Mouse (Mus musculus): ENCODE data around the gene 1110008P14Rik.

DNA sequence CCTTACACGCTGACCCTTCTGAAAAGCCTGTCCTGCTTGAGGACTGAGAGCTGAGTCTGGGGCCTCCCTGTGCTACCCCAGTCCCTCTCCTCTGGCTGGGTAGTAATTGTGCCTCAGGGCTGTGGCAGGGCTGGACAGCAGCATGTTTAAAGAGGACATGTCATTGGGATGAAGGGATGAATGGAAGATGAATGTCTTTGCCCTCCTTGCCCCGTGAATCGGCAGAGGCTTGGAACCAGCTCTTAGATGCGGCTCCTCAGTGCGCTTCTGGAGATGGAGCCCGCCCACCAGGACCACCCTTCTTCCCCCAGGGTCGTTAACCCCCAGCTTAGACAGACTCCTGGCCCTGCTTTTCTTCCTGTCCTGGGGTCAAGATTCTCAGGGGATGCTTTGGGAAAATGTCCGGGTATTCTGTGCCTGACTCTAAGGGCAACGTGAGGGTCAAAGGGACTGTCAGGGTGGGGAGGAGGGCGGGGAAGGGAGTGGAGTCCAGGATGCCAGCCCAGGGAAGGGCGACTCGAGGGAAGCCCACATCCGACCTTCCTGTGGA is 52.8 kb downstream of the 1110008P14Rik start:
- TF ChIP-seq POLR2A (IDR thresholded peaks at IDR 0.05; ENCODE audit: borderline replicate concordance, insufficient read depth, low read length) (no peak), CTCF (IDR thresholded peaks at IDR 0.05; ENCODE audit: borderline replicate concordance, insufficient read depth, low read depth, low read length) (no peak)

Data from cerebellum, adult 2 months (tissue).